Mouse (Mus musculus): ENCODE measurements around the gene Unc79. TPM values are rescaled to one million over a fixed set of nuclear protein-coding genes. Genes with fewer than 3 reads are reported as not detected.
A peak's percentile ranks its signal among the peaks of the same experiment; 100 is the strongest.

Gene Unc79
- polyA plus RNA-seq, 1 experiment: 0.27 TPM

GRCm38 (mm10) chr12:103129395-103130248 is 181.0 kb downstream of the Unc79 start:
- H3K9me3 ChIP-seq (replicated peaks; ENCODE audit: control insufficient read depth, insufficient read depth, low read length, poor library complexity, severe bottlenecking): no peaks in the 10 kb centered on the region
- TF ChIP-seq EP300 (IDR thresholded peaks at IDR 0.05; ENCODE audit: insufficient read depth, low read depth, low read length) (no peak), POLR2A (IDR thresholded peaks at IDR 0.05; ENCODE audit: insufficient read depth, low read length) (no peak), CTCF (IDR thresholded peaks at IDR 0.05; ENCODE audit: low read depth, low read length) (no peak)
- no peaks in the 10 kb centered on the region for H3K36me3 ChIP-seq (ENCODE audit: control insufficient read depth, insufficient read depth, low read length, poor library complexity, severe bottlenecking)
- H3K4me3 ChIP-seq (ENCODE audit: low read depth, low read length): no peak overlapping the region
- H3K27me3 ChIP-seq (ENCODE audit: control insufficient read depth, insufficient read depth, low read length, poor library complexity, severe bottlenecking): no peaks in the 10 kb centered on the region; the same call in 1 of the 2 replicates
- H3K9ac ChIP-seq (ENCODE audit: low read depth, poor library complexity, severe bottlenecking): no peak overlapping the region
- no peak overlapping the region for H3K27ac ChIP-seq (ENCODE audit: insufficient read depth, low read length)
- H3K4me1 ChIP-seq (ENCODE audit: control insufficient read depth, insufficient read depth, low read length): no peaks in the 10 kb centered on the region

DNA sequence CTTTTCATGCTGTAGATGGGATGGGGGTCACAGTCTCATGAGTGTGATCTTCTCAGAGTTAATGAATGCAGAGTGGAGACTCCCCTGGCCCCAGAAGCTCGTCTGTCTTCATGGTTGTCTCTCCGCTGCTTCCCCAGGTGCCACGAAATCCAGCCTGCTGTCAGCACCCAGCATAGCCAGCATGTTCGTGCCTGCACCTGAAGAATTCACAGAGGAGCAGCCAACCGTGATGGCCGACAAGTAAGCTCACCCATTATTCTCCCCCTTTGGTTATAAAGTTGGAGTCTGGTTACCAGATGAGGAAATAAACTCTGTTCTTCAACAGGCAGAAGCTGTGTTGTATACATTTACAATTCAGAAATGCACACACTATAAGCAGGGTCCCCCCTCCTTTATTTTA is 182.8 kb downstream of the Unc79 start:
- Histone ChIP-seq H3K36me3 (ENCODE audit: control insufficient read depth, insufficient read depth, low read length, poor library complexity, severe bottlenecking) (no peaks in the 10 kb centered on the region), H3K27ac (ENCODE audit: insufficient read depth, low read length) (no peak overlapping the region), H3K4me3 (ENCODE audit: low read depth, low read length) (no peak overlapping the region), H3K4me1 (ENCODE audit: control insufficient read depth, insufficient read depth, low read length) (no peaks in the 10 kb centered on the region), H3K27me3 (ENCODE audit: control insufficient read depth, insufficient read depth, low read length, poor library complexity, severe bottlenecking) (no peaks in the 10 kb centered on the region), H3K9me3 (replicated peaks; ENCODE audit: control insufficient read depth, insufficient read depth, low read length, poor library complexity, severe bottlenecking) (no peaks in the 10 kb centered on the region), H3K9ac (ENCODE audit: low read depth, poor library complexity, severe bottlenecking) (no peak overlapping the region)
- TF ChIP-seq POLR2A (IDR thresholded peaks at IDR 0.05; ENCODE audit: insufficient read depth, low read length) (no peak), EP300 (IDR thresholded peaks at IDR 0.05; ENCODE audit: insufficient read depth, low read depth, low read length) (no peak), CTCF (IDR thresholded peaks at IDR 0.05; ENCODE audit: low read depth, low read length) (no peak)

DNA sequence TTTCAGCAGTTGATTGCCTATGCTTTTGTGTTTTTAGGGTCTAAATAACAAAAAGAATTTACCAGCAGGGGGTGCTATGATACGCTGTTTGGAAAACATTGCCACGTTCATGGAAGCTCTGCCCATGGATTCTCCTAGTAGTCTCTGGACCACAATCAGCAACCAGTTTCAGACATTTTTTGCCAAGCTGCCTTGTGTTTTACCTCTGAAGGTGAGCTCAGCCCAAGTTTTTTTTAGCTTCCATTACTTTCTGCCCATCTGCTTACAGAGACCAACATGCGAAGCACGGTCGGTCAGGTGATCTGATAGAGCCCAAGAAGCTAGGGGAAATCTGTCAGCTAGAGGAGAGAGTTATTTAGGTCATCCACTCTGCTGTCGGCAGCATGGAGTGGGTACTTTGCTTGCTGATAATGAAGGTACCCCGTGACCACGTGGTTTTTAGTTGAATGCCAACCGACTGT is 193.9 kb downstream of the Unc79 start:
- Histone ChIP-seq H3K4me3 (ENCODE audit: low read depth, low read length) (no peak overlapping the region), H3K9ac (ENCODE audit: low read depth, poor library complexity, severe bottlenecking) (no peak overlapping the region), H3K27ac (ENCODE audit: insufficient read depth, low read length) (no peak overlapping the region), H3K27me3 (ENCODE audit: control insufficient read depth, insufficient read depth, low read length, poor library complexity, severe bottlenecking) (no peaks in the 10 kb centered on the region), H3K36me3 (ENCODE audit: control insufficient read depth, insufficient read depth, low read length, poor library complexity, severe bottlenecking) (no peaks in the 10 kb centered on the region), H3K4me1 (ENCODE audit: control insufficient read depth, insufficient read depth, low read length) (no peaks in the 10 kb centered on the region), H3K9me3 (replicated peaks; ENCODE audit: control insufficient read depth, insufficient read depth, low read length, poor library complexity, severe bottlenecking) (no peaks in the 10 kb centered on the region)
- TF ChIP-seq CTCF (IDR thresholded peaks at IDR 0.05; ENCODE audit: low read depth, low read length) (no peak), EP300 (IDR thresholded peaks at IDR 0.05; ENCODE audit: insufficient read depth, low read depth, low read length) (no peak), POLR2A (IDR thresholded peaks at IDR 0.05; ENCODE audit: insufficient read depth, low read length) (no peak)

DNA sequence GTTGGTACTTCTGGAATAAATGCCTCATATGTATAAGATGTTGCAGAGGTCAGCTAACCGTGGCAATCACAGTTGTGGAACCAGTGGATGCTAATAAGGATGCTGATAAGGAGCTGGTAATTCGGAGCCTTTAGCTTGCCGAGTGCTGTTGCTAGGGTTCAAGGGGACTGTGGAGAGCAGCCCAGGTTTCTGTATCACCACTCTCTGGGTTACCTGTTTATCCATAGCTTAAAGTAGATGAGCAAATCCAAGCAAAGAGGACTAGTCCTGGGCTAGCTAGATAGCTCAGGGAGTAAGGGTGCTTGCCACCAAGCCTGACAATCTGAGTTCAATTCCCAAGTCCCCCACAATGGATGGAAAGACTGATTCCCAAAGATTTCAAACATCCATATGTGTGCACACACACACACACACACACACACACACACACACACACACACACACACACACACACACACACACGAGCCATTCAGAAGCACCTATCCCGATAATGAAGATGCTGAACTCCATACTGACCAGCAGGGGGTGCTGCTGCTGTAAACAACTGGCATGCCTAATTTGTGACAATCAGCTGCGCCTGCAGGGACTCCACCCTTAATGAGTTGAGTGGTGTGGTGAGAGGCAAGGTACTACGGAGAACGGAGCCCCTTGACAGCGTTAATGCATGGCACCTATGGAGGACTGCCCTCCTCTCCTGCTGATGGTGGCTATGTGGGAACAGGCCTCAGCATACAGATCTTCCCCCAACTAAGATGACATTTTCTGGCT is 195.3 kb downstream of the Unc79 start:
- Histone ChIP-seq H3K27ac (ENCODE audit: insufficient read depth, low read length) (no peak overlapping the region), H3K9ac (ENCODE audit: low read depth, poor library complexity, severe bottlenecking) (no peak overlapping the region), H3K36me3 (ENCODE audit: control insufficient read depth, insufficient read depth, low read length, poor library complexity, severe bottlenecking) (no peaks in the 10 kb centered on the region), H3K27me3 (ENCODE audit: control insufficient read depth, insufficient read depth, low read length, poor library complexity, severe bottlenecking) (no peaks in the 10 kb centered on the region), H3K9me3 (replicated peaks; ENCODE audit: control insufficient read depth, insufficient read depth, low read length, poor library complexity, severe bottlenecking) (no peaks in the 10 kb centered on the region), H3K4me1 (ENCODE audit: control insufficient read depth, insufficient read depth, low read length) (no peaks in the 10 kb centered on the region), H3K4me3 (ENCODE audit: low read depth, low read length) (no peak overlapping the region)
- TF ChIP-seq POLR2A (IDR thresholded peaks at IDR 0.05; ENCODE audit: insufficient read depth, low read length) (no peak), EP300 (IDR thresholded peaks at IDR 0.05; ENCODE audit: insufficient read depth, low read depth, low read length) (no peak), CTCF (IDR thresholded peaks at IDR 0.05; ENCODE audit: low read depth, low read length) (peak; percentile 68)

GRCm38 (mm10) chr12:103150247-103150646 is 201.6 kb downstream of the Unc79 start:
- Histone ChIP-seq H3K4me1 (ENCODE audit: control insufficient read depth, insufficient read depth, low read length) (no peaks in the 10 kb centered on the region), H3K9ac (ENCODE audit: low read depth, poor library complexity, severe bottlenecking) (no peak overlapping the region), H3K4me3 (ENCODE audit: low read depth, low read length) (no peak overlapping the region), H3K27ac (ENCODE audit: insufficient read depth, low read length) (no peak overlapping the region), H3K27me3 (ENCODE audit: control insufficient read depth, insufficient read depth, low read length, poor library complexity, severe bottlenecking) (no peaks in the 10 kb centered on the region), H3K36me3 (ENCODE audit: control insufficient read depth, insufficient read depth, low read length, poor library complexity, severe bottlenecking) (no peaks in the 10 kb centered on the region), H3K9me3 (replicated peaks; ENCODE audit: control insufficient read depth, insufficient read depth, low read length, poor library complexity, severe bottlenecking) (no peaks in the 10 kb centered on the region)
- TF ChIP-seq POLR2A (IDR thresholded peaks at IDR 0.05; ENCODE audit: insufficient read depth, low read length) (no peak), EP300 (IDR thresholded peaks at IDR 0.05; ENCODE audit: insufficient read depth, low read depth, low read length) (no peak), CTCF (IDR thresholded peaks at IDR 0.05; ENCODE audit: low read depth, low read length) (no peak)

Measured in ES-Bruce4 (cell line).